In the genomic region with DNA sequence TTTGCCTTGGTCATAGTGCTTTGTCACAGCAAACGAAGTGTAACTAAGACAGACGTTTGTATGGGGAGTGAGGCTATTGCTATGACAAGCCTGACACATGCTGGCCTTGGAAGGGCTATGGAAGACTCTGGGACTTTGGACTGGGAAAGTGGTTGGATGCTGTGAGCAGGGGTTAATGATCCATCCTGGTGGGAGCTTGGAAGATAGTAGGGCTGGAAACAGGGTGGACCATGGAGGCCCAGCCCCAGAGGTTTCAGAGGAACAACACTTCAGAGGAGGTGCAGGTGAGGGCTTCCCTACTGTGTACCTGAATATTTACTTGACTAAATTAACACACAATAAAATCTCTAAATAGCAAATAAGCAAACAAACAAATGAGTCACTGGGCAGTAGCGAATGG, we compare ENCODE assay signal across 26 mouse cellular contexts. TPM values are rescaled to one million over a fixed set of nuclear protein-coding genes. Genes with fewer than 3 reads are reported as not detected.
DNase-seq lines count a peak whose midpoint lies in the region; ATAC-seq and TF ChIP-seq lines count a peak whose summit lies in the region.
"Had no signal": no experiment of that assay in that cellular context is flagged by ENCODE, and none has a peak within 500 bp of the region (broad histone marks: within the 10 kb centered on the region; RNA-seq: fewer than 3 reads in every experiment).

No protein-coding gene starts in this region.

- no peak overlapping the region for H3K4me2 ChIP-seq in heart, embryonic 12.5 days
- H3K4me2 ChIP-seq: embryonic facial prominence, embryonic 12.5 days; forebrain, embryonic 13.5 days; forebrain, embryonic 15.5 days had no signal

- no peaks in the 10 kb centered on the region for H3K4me1 ChIP-seq in heart, embryonic 12.5 days (replicated peaks)
- H3K4me1 ChIP-seq in kidney, adult 2 months (ENCODE audit: control insufficient read depth, insufficient read depth, low read length) = no peaks in the 10 kb centered on the region
- H3K4me1 ChIP-seq: embryonic facial prominence, embryonic 10.5 days; embryonic facial prominence, embryonic 12.5 days; forebrain, embryonic 13.5 days; forebrain, embryonic 15.5 days had no signal

- H3K9me3 ChIP-seq in heart, embryonic 12.5 days (replicated peaks) = peaks cover 6% of the 10 kb centered on the region; the same call in 1 of the 2 replicates
- H3K9me3 ChIP-seq: embryonic facial prominence, embryonic 10.5 days; forebrain, embryonic 15.5 days had no signal

- H3K27me3 ChIP-seq in heart, embryonic 12.5 days (replicated peaks) = no peaks in the 10 kb centered on the region
- H3K27me3 ChIP-seq in kidney, adult 2 months (replicated peaks; ENCODE audit: control insufficient read depth, insufficient read depth, low read length) = no peaks in the 10 kb centered on the region
- H3K27me3 ChIP-seq: embryonic facial prominence, embryonic 12.5 days; forebrain, embryonic 13.5 days; forebrain, embryonic 15.5 days had no signal

- 80% methylated on average over 3 of the region's 3 CpGs for WGBS in heart, embryonic 12.5 days
- WGBS in kidney, adult 2 months = 61% methylated on average over 3 of the region's 3 CpGs

- no peak for ATAC-seq in heart, embryonic 12.5 days (ENCODE audit: insufficient number of reproducible peaks, low FRiP score)
- ATAC-seq: activated CD4-positive, CD25-positive, alpha-beta regulatory T cell, adult 4 months; CD4-positive, CD25-positive, alpha-beta regulatory T cell, adult 4 months; forebrain, embryonic 13.5 days; forebrain, embryonic 15.5 days; Patski had no signal

- no peak overlapping the region for H3K27ac ChIP-seq in heart, embryonic 12.5 days (ENCODE audit: poor library complexity, severe bottlenecking)
- H3K27ac ChIP-seq in kidney, adult 2 months (ENCODE audit: insufficient read depth, low read depth, low read length) = no peak overlapping the region
- H3K27ac ChIP-seq: embryonic facial prominence, embryonic 10.5 days; embryonic facial prominence, embryonic 12.5 days; forebrain, embryonic 13.5 days; forebrain, embryonic 15.5 days had no signal

- H3K4me3 ChIP-seq in heart, embryonic 12.5 days = no peak overlapping the region
- no peak overlapping the region for H3K4me3 ChIP-seq in kidney, adult 2 months (ENCODE audit: insufficient read depth, low read depth, low read length)
- H3K4me3 ChIP-seq: embryonic facial prominence, embryonic 10.5 days; embryonic facial prominence, embryonic 12.5 days; forebrain, embryonic 13.5 days; forebrain, embryonic 15.5 days had no signal

- no peaks in the 10 kb centered on the region for H3K36me3 ChIP-seq in heart, embryonic 12.5 days
- no peaks in the 10 kb centered on the region for H3K36me3 ChIP-seq in kidney, adult 2 months (ENCODE audit: control insufficient read depth, insufficient read depth, low read length)
- H3K36me3 ChIP-seq: embryonic facial prominence, embryonic 10.5 days; embryonic facial prominence, embryonic 12.5 days; forebrain, embryonic 15.5 days; G1E had no signal

- no peak overlapping the region for H3K9ac ChIP-seq in heart, embryonic 12.5 days
- H3K9ac ChIP-seq: embryonic facial prominence, embryonic 12.5 days; forebrain, embryonic 13.5 days; forebrain, embryonic 15.5 days had no signal

- DNase-seq in heart, adult 11 months = peak; percentile 61
- DNase-seq in kidney, adult 2 months = peak; percentile 44
- no peak for DNase-seq in kidney, postnatal 10 days
- peak; percentile 13 to 18 for DNase-seq in kidney, postnatal 36 days
- DNase-seq in kidney, adult 11 months = no peak
- DNase-seq: adrenal gland, adult 8-10 months; adrenal gland, postnatal 14 days; adrenal gland, postnatal 36 days; B cell, adult 2 months; cerebellum, adult 11-12 months; cerebellum, adult 2 months; cerebellum, adult 9-10 months; cerebellum, postnatal 10 days; cerebellum, postnatal 25 days had no signal

- TF ChIP-seq POLR2A in kidney, adult 2 months (IDR thresholded peaks at IDR 0.05; ENCODE audit: low read depth, low read length) = no peak

- no peak for TF ChIP-seq CTCF in kidney, adult 2 months (conservative IDR thresholded peaks at IDR 0.05; ENCODE audit: insufficient read depth, insufficient read length, low read depth, low read length)

RNA-seq across cellular contexts. Expression of a gene that starts 56.3 kb away (rescaled TPM):
- not detected in 2 replicates for polyA plus RNA-seq in heart, embryonic 12.5 days (2016; fragmentation: Nextera tagmentation; extraction: Ambion mirVana)
- polyA plus RNA-seq in kidney, adult 2 months (2012; rRNA removed) = not detected in 2 replicates
- polyA plus RNA-seq: activated CD4-positive, CD25-positive, alpha-beta regulatory T cell, adult 4 months; CD4-positive, CD25-positive, alpha-beta regulatory T cell, adult 4 months; cortical plate, adult 2 months; embryonic facial prominence, embryonic 10.5 days; embryonic facial prominence, embryonic 12.5 days; embryonic facial prominence, embryonic 14.5 days; forebrain, embryonic 11.5 days; forebrain, embryonic 13.5 days; forebrain, embryonic 15.5 days; G1E; Patski had no signal

Comparison
In these comparisons a context has a peak if more than half of its experiments do, and no peak if none do; other contexts are left out.
1. DNase-seq: peak in heart, adult 11 months (single experiment), kidney, adult 2 months (single experiment) and kidney, postnatal 36 days (2 of 2); none in kidney, postnatal 10 days (single experiment) and kidney, adult 11 months (single experiment).